Mouse (Mus musculus) heart, adult 2 months (tissue): ENCODE measurements at regions not wholly inside any gene's neighbourhood (a gene's known extent, or its start where the extent isn't known, plus 50 kb on each side); places are given as distances from the start of the nearest gene placed in this dataset.

Experiments
- DNase-seq, 2 experiments: peaks; one replicate each; pipeline ENCODE4 v3.0.0; 2021
- H3K27ac ChIP-seq: fragments of 200-600 bp; 2 replicates; pipeline ENCODE4 v1.8.1; 2022
- H3K27me3 ChIP-seq: fragments of 200-500 bp; 2 replicates; pipeline ENCODE4 v1.6.1; 2012; ENCODE audit warnings: mild to moderate bottlenecking, low read length, inconsistent platforms, mixed read lengths; ENCODE audit not compliant: control insufficient read depth, insufficient read depth
- H3K36me3 ChIP-seq: fragments of 200-500 bp; 2 replicates; pipeline ENCODE4 v1.6.1; 2012; ENCODE audit warnings: low read length, inconsistent platforms; ENCODE audit not compliant: control insufficient read depth, insufficient read depth
- H3K4me1 ChIP-seq: fragments of 200-500 bp; 2 replicates; pipeline ENCODE4 v1.6.1; 2011; ENCODE audit warnings: low read length; ENCODE audit not compliant: control insufficient read depth, insufficient read depth
- H3K4me3 ChIP-seq: fragments of 200-600 bp; 2 replicates; pipeline ENCODE4 v1.8.1; 2022
- H3K79me2 ChIP-seq: fragments of 200-500 bp; replicated peaks from 2 replicates; pipeline ENCODE4 v1.6.1; 2012; ENCODE audit warnings: mild to moderate bottlenecking, inconsistent platforms, low read length, moderate library complexity, mixed read lengths; ENCODE audit not compliant: control insufficient read depth, insufficient read depth
- H3K9ac ChIP-seq: fragments of 200-500 bp; 2 replicates; pipeline ENCODE4 v1.6.1; 2012; ENCODE audit warnings: low read depth, mild to moderate bottlenecking, control low read depth, inconsistent platforms, low read length, mixed read lengths
- CTCF ChIP-seq: fragments of 200-600 bp; IDR thresholded peaks from 2 replicates; pipeline ENCODE4 v1.8.1; 2022; ENCODE audit warnings: antibody characterized with exemption, mild to moderate bottlenecking, moderate library complexity
- EP300 ChIP-seq: fragments of 200-500 bp; IDR thresholded peaks from 2 replicates; pipeline ENCODE4 v1.6.1; 2011; ENCODE audit warnings: low read depth, low read length, control low read depth; ENCODE audit not compliant: insufficient read depth
- POLR2A ChIP-seq: fragments of 200-500 bp; IDR thresholded peaks from 2 replicates; pipeline ENCODE4 v1.6.1; 2011; ENCODE audit warnings: mild to moderate bottlenecking, low read depth, low read length, control low read depth; ENCODE audit not compliant: insufficient read depth
- WGBS: fragments of 180-500 bp; shearing (Covaris S2); methylation state at CpG from one replicate; pipeline ENCODE4 v1.1.7; 2018; 5-methylcytosine and 5-hydroxymethylcytosine counted together
- intact Hi-C: fragments of 180-260 bp; cut with DNase I; formaldehyde crosslinking; loops from one replicate; pipeline ENCODE4 v1.15.1; 2025

DNA sequence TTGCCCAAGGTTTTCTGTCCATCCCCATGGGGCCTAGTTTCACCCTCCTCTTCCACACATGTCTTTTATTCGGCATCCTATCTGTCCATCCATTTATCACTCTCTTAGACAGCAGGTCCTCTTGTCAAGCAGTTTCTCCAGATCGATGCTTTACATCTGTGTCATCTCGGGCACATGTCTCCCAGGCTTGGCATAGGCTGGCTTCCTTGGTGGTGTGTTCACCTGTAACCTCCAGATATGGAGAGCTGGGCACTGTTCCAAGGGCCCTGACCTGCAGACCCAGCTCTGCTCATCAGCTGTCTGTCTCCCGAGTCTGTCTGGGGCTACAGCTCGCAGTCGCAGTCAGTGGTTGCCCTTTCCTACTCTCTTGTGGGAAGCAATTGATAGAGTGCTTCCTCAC is 128.2 kb upstream of the Podxl start:
- H3K27ac ChIP-seq, result no peak overlapping the region
- intact Hi-C loops, result no loop called here
- WGBS, result 64% methylated on average over 6 of the region's 6 CpGs

DNA sequence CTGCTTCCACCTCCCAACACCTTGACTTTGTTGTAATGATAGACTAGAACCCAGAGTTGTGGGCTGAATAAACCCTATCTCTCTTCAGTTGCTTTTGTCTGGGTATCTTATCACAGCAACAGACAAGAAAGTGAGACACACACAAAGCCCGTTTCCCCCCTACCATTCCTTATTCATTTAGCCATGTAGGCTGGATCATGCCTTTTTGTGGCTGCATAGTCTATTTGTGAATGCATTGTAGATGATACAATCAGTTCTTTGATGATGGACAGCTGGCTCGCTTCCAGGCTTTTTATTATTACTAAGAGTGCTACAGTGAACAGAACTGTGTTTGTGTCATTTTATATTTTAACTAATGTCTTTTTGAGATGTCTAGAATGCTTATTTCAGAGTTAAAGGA is 116.3 kb upstream of the Podxl start:
- H3K27me3 ChIP-seq, result peaks cover 2% of the 10 kb centered on the region; the same call in 1 of the 2 replicates

More for the DNA sequence above, 128.2 kb upstream of the Podxl start:
- Histone ChIP-seq H3K79me2 (no peaks in the 10 kb centered on the region), H3K27me3 (no peaks in the 10 kb centered on the region; the same call in 1 of the 2 replicates), H3K4me1 (no peaks in the 10 kb centered on the region), H3K36me3 (no peaks in the 10 kb centered on the region), H3K9ac (no peak overlapping the region), H3K4me3 (no peak overlapping the region)
- no peak for TF ChIP-seq EP300
- TF ChIP-seq CTCF, result no peak
- TF ChIP-seq POLR2A, result no peak
- no peak for DNase-seq

DNA sequence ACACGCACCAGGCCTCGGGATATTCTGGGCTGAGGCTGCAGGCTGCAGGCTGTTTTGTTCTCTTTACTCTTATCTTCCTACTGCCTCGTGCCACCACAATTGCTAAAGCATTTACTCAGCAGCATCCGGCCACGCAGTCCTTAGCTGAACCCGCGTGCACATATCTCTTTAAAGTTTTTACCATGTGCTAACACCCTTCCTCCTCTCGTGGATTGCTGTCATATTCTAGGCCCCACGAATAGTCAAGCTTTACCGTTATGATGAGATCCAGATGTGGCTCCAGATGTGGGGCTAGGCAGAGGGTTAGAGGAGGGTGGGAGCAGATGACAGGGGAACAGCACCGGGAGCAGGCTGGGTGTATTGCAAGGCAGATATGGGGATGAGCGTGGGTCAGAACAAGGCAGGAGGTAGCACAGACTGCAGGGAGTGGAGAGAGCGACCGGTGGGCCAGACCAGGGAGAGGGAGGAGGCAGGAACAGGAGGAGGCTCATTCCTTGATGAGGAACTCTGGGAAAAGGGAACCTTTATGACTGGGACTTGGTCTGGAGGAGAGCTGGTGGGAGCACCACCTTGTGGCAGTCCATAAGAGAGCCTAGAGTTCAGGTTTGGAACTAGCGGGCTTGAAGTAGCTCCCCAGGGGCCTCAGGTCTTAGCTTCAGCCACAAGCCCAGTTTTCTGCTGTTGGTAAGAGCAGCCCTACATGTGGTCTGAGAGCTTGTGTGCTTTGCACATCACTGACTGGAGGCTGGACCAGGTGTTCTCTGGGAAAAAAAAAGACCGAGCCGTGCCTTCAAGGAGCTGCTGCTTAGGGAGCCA is 102.1 kb upstream of the Podxl start:
- no peak overlapping the region for H3K9ac ChIP-seq
- DNase-seq, result no peak
- no peak overlapping the region for H3K27ac ChIP-seq
- TF ChIP-seq CTCF, result peak; percentile 39
- TF ChIP-seq POLR2A, result no peak
- H3K36me3 ChIP-seq, result no peaks in the 10 kb centered on the region
- 32% methylated on average over 17 of the region's 17 CpGs for WGBS
- no peaks in the 10 kb centered on the region for H3K27me3 ChIP-seq
- peaks cover 5% of the 10 kb centered on the region for H3K4me1 ChIP-seq
- no peaks in the 10 kb centered on the region for H3K79me2 ChIP-seq
- intact Hi-C loops, result no loop called here
- H3K4me3 ChIP-seq, result no peak overlapping the region

More for the DNA sequence above, 116.3 kb upstream of the Podxl start:
- H3K36me3 ChIP-seq, result no peaks in the 10 kb centered on the region
- H3K9ac ChIP-seq, result no peak overlapping the region
- H3K27ac ChIP-seq, result no peak overlapping the region
- intact Hi-C loops, result no loop called here
- no peaks in the 10 kb centered on the region for H3K4me1 ChIP-seq
- 44% methylated on average over 2 of the region's 2 CpGs for WGBS
- no peak overlapping the region for H3K4me3 ChIP-seq
- no peak for DNase-seq
- no peak for TF ChIP-seq POLR2A
- TF ChIP-seq CTCF, result no peak
- TF ChIP-seq EP300, result no peak
- H3K79me2 ChIP-seq, result no peaks in the 10 kb centered on the region

DNA sequence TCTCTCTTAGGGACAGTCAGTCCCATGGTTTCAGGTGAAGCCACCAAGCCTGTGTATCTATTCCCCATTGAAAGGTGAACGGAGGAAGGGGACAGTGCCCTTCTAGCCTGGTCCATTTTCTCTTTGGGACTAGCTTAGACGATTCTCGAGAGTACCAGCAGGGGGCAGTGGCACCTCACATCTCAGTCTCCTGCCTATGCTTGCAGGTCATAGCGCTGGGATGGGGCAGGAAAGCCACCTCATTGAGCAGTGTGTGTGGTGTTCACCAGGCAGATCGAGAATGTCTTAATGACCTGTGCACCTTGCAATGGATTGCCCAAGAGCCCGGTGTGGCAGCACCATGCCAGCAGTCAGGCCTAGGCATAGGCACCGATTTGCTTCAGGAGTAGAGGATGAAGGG is 100.7 kb upstream of the Podxl start:
- Histone ChIP-seq H3K79me2 (no peaks in the 10 kb centered on the region), H3K36me3 (no peaks in the 10 kb centered on the region), H3K4me1 (peaks cover 8% of the 10 kb centered on the region), H3K4me3 (no peak overlapping the region), H3K27ac (no peak overlapping the region), H3K9ac (no peak overlapping the region), H3K27me3 (no peaks in the 10 kb centered on the region)
- TF ChIP-seq CTCF (peak; percentile 93), POLR2A (no peak), EP300 (peak; percentile 89; the same call in 1 of the 2 replicates)
- intact Hi-C loops, result loop anchor here (5.0 kb wide), 4 partner anchors 178 to 928 kb away; no protein-coding TSS in a partner anchor
- peak; percentile 58 to 75 for DNase-seq
- 23% methylated on average over 7 of the region's 7 CpGs for WGBS

DNA sequence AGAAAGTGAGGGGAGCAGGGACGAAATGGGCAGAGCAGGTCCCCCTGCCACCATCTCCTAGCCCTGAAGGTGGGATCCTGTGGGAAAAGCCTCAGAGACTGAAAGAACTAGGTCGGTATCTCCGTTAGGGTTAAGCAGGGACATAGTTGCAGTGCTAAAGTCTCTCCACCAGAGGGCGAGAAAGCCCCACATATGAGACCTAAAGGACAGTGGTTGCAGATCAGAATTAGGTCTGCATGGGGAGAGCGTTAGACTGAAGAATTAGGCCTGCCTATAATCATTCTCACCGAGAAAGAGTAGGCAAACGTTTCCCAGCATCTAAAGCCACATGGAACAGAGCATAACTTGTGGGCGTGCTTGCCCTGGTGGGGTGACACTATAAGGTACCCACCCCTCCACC is 97.0 kb upstream of the Podxl start:
- H3K27ac ChIP-seq, result no peak overlapping the region
- H3K4me3 ChIP-seq, result no peak overlapping the region
- peak; percentile 95 for TF ChIP-seq CTCF
- peak; percentile 81 for TF ChIP-seq EP300
- no peak for TF ChIP-seq POLR2A
- WGBS, result 12% methylated on average over 8 of the region's 8 CpGs
- DNase-seq, result peak; percentile 55 to 73
- intact Hi-C loops, result loop anchor here (5.0 kb wide), 4 partner anchors 182 to 932 kb away; no protein-coding TSS in a partner anchor
- no peaks in the 10 kb centered on the region for H3K27me3 ChIP-seq
- peaks cover 6% of the 10 kb centered on the region for H3K4me1 ChIP-seq
- peak overlapping the region; percentile 46; the same call in 1 of the 2 replicates for H3K9ac ChIP-seq
- no peaks in the 10 kb centered on the region for H3K79me2 ChIP-seq
- H3K36me3 ChIP-seq, result no peaks in the 10 kb centered on the region

DNA sequence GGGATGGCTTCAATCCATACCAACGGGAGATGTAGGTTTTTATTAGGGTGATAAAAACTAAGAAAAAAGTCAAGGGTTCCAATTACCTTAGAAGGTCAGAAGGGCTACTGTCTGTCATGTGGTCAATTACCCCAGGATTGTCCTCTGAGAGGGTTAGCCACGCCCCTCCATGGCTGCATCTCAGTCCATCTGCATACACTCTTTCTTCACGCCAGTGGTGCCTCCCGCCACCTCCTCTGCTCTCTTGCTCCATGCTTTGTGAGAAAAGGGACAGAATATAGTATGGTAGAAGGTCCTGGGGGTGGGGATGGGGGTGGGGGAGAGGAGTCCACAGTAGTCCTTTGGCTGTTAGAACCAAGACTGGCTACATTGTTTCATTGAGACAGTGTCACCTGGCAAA is 96.1 kb upstream of the Podxl start:
- H3K79me2 ChIP-seq, result no peaks in the 10 kb centered on the region
- peaks cover 3% of the 10 kb centered on the region for H3K4me1 ChIP-seq
- intact Hi-C loops, result loop anchor here (5.0 kb wide), 4 partner anchors 182 to 932 kb away; no protein-coding TSS in a partner anchor
- H3K4me3 ChIP-seq, result no peak overlapping the region
- no peak overlapping the region for H3K27ac ChIP-seq
- TF ChIP-seq CTCF (no peak), EP300 (no peak), POLR2A (no peak)
- H3K27me3 ChIP-seq, result no peaks in the 10 kb centered on the region
- no peak for DNase-seq
- H3K9ac ChIP-seq, result no peak overlapping the region
- 74% methylated on average over 4 of the region's 4 CpGs for WGBS
- H3K36me3 ChIP-seq, result no peaks in the 10 kb centered on the region
